Mouse (Mus musculus) cerebellum, adult 2 months (tissue): ENCODE results near the gene Zfp978. TPM values are rescaled to one million over a fixed set of nuclear protein-coding genes. Genes with fewer than 3 reads are reported as not detected.
"Not testable (repeated sequence)": the region's sequence is repeated elsewhere in the genome, so short reads cannot be mapped to it uniquely, and the experiment has no call there.

ENCODE experiments used
- DNase-seq, 2 experiments: peaks; one replicate each; pipeline ENCODE4 v3.0.0; 2021
- H3K27ac ChIP-seq: fragments of 200-500 bp; 2 replicates; pipeline ENCODE4 v1.5.1; 2012; ENCODE audit warnings: low read length, control low read depth, inconsistent platforms; ENCODE audit not compliant: insufficient read depth
- H3K27me3 ChIP-seq: fragments of 200-500 bp; 2 replicates; pipeline ENCODE4 v1.6.1; 2012; ENCODE audit warnings: inconsistent platforms, mild to moderate bottlenecking, low read length, moderate library complexity; ENCODE audit not compliant: control insufficient read depth, insufficient read depth
- H3K4me1 ChIP-seq: fragments of 200-500 bp; 2 replicates; pipeline ENCODE4 v1.6.1; 2011; ENCODE audit warnings: low read length; ENCODE audit not compliant: control insufficient read depth, insufficient read depth
- H3K4me3 ChIP-seq: fragments of 200-500 bp; replicated peaks from 2 replicates; pipeline ENCODE3; 2011; ENCODE audit warnings: mild to moderate bottlenecking, low read depth, low read length, control low read depth; ENCODE audit not compliant: insufficient read depth
- CTCF ChIP-seq: fragments of 200-500 bp; IDR thresholded peaks from 2 replicates; pipeline ENCODE4 v1.5.1; 2011; ENCODE audit warnings: low read depth, mild to moderate bottlenecking, control low read depth, low read length, moderate library complexity, borderline replicate concordance; ENCODE audit not compliant: insufficient read depth
- POLR2A ChIP-seq: fragments of 200-500 bp; IDR thresholded peaks from 2 replicates; pipeline ENCODE4 v1.6.1; 2011; ENCODE audit warnings: low read length, control low read depth, borderline replicate concordance; ENCODE audit not compliant: insufficient read depth
- WGBS: fragments of 180-500 bp; shearing (Covaris S2); methylation state at CpG from one replicate; pipeline ENCODE4 v1.1.7; 2018; 5-methylcytosine and 5-hydroxymethylcytosine counted together
- polyA plus RNA-seq: library from polyadenylated mRNA; depleted of rRNA; stranded (reverse); fragments of >200 nt; gene quantifications from 2 replicates; pipeline ENCODE4 v1.2.3, GENCODE M21; 2012

Gene Zfp978
- polyA plus RNA-seq, 1 experiment = not detected

- 62% methylated on average over 3 of the region's 3 CpGs for WGBS
- no peak for TF ChIP-seq POLR2A
- TF ChIP-seq CTCF = no peak
- no peak overlapping the region for H3K27ac ChIP-seq
- no peaks in the 10 kb centered on the region for H3K4me1 ChIP-seq
- no peak for DNase-seq
- no peak overlapping the region for H3K4me3 ChIP-seq
- H3K27me3 ChIP-seq = no peaks in the 10 kb centered on the region
Measured at GRCm38 (mm10) chr4:147420794-147421193, 59.7 kb downstream of the Zfp978 start.

GRCm38 (mm10) chr4:147421316-147421715 lies 60.2 kb downstream of the Zfp978 start:
- H3K27me3 ChIP-seq, DNase-seq, H3K4me3 ChIP-seq, H3K27ac ChIP-seq, H3K4me1 ChIP-seq: not testable (repeated sequence)
- WGBS = 25% methylated on average over 1 of the region's 1 CpGs

GRCm38 (mm10) chr4:147423140-147423539 lies 62.0 kb downstream of the Zfp978 start:
- WGBS = 42% methylated on average over 3 of the region's 3 CpGs
- no peak overlapping the region for H3K27ac ChIP-seq
- no peak for DNase-seq
- H3K4me1 ChIP-seq = no peaks in the 10 kb centered on the region
- TF ChIP-seq POLR2A (no peak), CTCF (no peak)
- H3K27me3 ChIP-seq = no peaks in the 10 kb centered on the region
- H3K4me3 ChIP-seq = no peak overlapping the region

GRCm38 (mm10) chr4:147423641-147424298 lies 62.7 kb downstream of the Zfp978 start:
- H3K4me3 ChIP-seq = no peak overlapping the region
- H3K27me3 ChIP-seq = no peaks in the 10 kb centered on the region
- H3K4me1 ChIP-seq = no peaks in the 10 kb centered on the region
- no peak for TF ChIP-seq POLR2A
- TF ChIP-seq CTCF = no peak
- H3K27ac ChIP-seq = no peak overlapping the region
- no peak for DNase-seq
- 45% methylated on average over 4 of the region's 4 CpGs for WGBS

GRCm38 (mm10) chr4:147424404-147424803 lies 63.3 kb downstream of the Zfp978 start:
- H3K4me3 ChIP-seq, H3K4me1 ChIP-seq, H3K27ac ChIP-seq, DNase-seq, H3K27me3 ChIP-seq: not testable (repeated sequence)
- WGBS = 50% methylated on average over 3 of the region's 3 CpGs

GRCm38 (mm10) chr4:147425615-147426347 lies 64.7 kb downstream of the Zfp978 start:
- 49% methylated on average over 5 of the region's 5 CpGs for WGBS
- H3K27me3 ChIP-seq, H3K27ac ChIP-seq, H3K4me3 ChIP-seq, H3K4me1 ChIP-seq, DNase-seq: not testable (repeated sequence)

GRCm38 (mm10) chr4:147430651-147431050 lies 69.5 kb downstream of the Zfp978 start:
- DNase-seq = no peak
- Histone ChIP-seq H3K4me3 (no peak overlapping the region), H3K4me1 (no peaks in the 10 kb centered on the region), H3K27ac (no peak overlapping the region), H3K27me3 (no peaks in the 10 kb centered on the region)
- TF ChIP-seq CTCF = no peak
- no peak for TF ChIP-seq POLR2A

- not testable (repeated sequence) for DNase-seq, H3K4me3 ChIP-seq, H3K27me3 ChIP-seq, H3K27ac ChIP-seq, H3K4me1 ChIP-seq
- WGBS = 68% methylated on average over 3 of the region's 3 CpGs
Measured at GRCm38 (mm10) chr4:147431696-147432442, 70.8 kb downstream of the Zfp978 start.
